Mouse (Mus musculus): Measurements from ENCODE around the gene Actr1a.

The Actr1a gene

DNA sequence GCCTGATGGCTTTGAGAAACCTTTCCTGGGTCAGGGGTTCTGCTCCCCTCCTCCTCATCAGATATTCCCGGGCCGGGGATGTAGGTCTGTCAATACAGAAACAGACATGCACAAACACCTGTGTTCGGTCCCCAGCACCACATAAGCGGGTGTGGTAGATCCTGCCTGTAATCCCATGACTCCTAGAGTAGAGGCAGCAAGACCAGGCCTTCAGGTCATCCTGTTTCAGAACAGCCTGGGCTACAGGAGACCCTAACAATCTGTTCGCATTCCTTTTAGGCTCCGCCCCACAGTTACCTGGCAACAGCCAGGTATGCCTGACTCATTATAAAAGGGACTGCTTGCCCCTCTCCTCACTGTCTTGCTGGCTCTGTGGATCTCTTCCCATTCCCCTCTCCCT, 46.0 kb downstream of the Actr1a start:
- peak; percentile 15 for DNase-seq (ENCODE audit: low spot score)

DNA sequence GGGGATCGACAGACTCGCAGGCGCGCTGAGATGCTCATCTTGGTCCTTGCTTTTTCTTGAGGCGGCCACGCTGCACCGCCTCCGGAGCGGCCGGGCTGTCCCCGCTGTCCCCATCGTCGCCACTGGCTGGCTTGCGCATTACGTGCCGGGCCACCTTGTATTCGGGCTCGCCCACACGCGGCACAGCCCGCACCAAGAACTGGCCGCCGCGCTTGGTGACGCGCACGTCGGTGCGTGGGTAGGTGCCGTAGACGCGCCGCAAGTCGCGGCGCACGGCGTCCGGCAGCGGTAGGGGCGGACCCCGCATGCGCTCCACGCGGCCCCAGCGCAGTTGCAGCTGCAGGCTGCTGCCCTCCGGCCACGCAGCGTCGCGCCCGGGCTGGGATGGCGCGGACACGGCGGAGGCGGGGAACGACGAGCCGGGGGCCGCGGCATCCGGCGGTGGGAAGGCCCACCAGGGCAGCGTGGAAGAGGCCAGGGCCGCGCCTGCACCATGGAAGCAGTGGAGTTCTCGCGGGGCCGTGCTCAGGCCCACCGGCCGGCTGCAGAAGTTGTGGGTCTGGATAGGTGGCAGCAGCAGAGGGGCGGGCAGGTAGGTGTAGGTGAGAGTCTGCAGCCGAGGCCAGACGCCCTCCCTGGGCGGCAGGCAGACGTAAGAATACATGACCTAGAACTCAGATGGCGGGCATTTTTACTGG, 46.6 kb downstream of the Actr1a start:
- DNase-seq (ENCODE audit: low spot score), result peak; percentile 69

DNA sequence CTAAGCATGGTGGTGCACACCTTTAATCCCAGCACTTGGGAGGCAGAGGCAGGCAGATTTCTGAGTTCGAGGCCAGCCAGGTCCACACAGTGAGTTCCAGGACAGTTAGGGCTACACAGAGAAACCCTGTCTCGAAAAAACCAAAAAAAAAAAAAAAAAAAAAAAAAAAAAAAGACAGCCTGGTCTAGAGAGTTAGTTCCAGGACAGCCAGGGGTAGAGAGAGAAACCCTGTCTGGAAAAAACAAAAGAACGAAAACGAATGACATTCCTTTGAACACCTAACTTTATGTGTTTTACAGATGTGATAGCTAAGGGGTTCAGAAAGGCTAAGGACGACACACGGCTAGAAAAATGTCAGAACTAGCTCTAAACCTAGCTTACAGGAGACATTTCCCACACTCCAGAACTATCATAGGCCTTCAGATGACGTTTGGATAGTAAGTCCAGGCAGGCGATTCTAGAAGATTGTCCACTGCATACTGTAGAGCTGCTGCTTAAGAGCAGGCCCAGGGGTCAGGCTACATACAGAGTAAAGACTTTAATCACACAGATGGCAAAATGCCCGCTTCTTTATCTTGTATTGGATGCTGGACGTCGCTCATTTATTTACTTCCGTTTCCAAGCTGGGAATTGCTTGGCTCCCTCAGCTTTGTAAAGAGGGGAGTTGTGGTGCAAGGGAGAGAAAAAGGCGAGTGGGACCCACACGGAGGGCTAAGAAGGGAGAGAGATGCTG, 47.4 kb downstream of the Actr1a start:
- no peak for DNase-seq (ENCODE audit: low spot score)

DNA sequence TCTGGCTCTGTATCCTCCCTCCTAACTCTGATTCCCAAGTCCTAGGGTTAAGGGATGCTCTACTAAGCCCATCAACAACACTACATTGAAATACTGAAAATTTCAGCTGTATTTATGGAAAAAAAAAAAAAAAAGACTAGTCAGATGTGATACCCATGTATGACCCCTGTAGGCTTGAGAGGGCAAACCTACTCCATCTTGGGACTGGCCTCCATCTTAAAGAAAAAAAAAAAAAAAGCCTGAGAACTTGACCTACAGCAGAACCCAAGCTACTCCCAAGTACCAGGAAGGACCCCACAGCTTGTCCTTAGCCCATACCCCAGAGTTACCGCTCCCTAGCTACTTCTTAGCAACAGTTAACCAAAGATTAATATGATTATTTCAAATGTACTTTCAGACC, 48.4 kb downstream of the Actr1a start:
- no peak for DNase-seq (ENCODE audit: low spot score)

DNA sequence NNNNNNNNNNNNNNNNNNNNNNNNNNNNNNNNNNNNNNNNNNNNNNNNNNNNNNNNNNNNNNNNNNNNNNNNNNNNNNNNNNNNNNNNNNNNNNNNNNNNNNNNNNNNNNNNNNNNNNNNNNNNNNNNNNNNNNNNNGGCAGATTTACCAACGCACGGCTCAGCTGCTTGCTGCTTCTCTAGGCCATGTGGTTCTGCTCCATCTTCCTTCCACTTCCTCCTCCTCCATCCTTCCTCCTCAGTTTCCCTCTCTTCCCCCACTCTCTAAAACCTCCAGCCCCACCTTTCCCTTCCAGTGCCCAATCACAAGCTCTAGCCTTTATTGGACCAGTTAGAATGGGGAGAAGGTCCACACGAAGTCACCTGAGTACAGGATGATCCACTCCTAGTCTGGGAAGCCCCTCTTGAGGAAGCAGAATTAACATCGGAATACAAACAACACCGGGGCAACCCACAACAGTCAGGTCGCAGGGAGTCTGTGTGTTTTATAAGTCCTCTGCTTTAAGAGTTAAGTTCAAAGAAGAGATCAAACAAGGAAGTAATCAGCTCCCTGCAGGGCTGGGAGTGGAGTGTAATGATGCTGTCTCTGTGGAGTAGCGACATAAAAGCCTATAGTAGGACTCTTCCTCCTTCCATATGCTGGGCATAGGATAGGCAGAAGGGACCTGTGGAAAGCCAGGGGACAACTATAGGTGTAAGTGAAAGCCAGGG, 50.7 kb downstream of the Actr1a start:
- no peak for DNase-seq (ENCODE audit: low spot score)

DNA sequence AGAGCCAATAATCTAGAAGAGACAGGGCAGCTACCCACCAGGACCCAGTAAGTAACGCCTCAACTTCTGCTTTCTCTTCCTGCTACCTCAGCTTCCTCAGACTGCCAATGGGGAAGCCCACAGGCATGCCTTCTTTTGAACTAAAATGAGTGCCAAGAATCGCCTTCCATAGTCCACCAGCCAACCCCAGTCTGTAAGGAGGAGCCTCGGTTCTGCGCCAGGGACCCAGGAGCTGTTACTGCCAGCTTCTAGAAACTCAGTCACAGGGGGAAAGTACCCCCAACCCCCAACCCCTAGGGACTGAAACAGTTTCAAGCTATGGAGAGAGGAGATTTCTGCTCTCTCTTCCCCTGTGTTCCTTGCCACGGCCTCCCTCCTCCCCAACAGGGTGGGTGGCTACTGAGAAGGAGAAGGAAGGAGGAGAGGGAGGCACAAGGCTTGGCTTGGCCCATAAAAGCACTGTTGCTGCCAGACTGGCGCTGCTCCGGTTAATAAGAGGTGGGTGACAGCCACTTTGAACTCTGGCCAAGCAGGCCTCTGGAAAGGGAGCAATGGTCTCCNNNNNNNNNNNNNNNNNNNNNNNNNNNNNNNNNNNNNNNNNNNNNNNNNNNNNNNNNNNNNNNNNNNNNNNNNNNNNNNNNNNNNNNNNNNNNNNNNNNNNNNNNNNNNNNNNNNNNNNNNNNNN, 56.1 kb downstream of the Actr1a start:
- no peak for DNase-seq (ENCODE audit: low spot score)

DNA sequence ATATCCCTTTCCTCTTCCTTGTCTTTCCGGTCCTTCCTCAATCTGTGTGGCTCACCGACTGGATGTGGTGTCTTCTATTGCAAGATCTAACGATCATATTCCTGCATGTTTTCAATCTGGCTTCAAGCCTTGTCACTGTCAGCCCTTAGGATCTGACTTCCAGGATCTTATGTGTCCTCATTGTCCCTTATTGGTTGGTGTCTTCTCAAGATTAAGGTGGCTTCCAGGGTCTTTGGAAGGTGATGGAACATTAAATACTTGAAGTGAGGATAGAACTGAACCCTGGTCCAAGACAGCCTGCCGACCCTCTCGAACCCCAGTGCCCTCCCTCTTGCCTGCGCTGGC, 56.6 kb downstream of the Actr1a start:
- DNase-seq (ENCODE audit: low spot score), result no peak

DNA sequence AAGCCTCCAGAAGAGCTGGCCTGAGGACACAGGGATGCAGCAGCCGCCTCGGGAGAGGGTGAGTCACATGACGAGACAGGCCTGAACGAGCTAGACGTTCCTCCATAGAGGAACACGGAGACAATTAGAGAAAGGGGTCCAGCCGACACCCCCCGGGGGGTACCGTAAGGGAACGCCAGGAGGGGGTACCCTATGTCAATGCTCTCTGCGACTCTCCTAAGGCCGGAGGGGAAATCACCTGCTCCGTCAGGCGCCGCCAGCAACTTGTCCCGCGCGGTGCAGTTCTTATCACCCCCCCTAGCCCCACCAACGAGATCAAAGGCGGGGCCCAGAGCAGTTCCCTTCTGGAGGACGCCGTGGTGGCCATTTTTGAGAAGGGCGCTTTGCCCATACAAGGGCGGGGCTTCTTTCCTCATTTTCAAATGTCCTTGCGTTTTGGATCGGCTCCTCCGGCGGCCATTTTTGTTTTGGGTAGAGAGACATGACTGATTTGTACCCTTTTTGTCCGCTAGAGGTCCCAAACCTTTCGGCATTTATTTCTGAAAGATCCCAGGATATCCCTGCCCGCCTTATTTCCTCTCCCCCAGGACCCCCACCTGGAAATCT, 57.1 kb downstream of the Actr1a start, which contains the start of gene Cuedc2:
Cuedc2 (minus strand) TSS at position 372 of the 606 bp plus-strand sequence.
- DNase-seq (ENCODE audit: low spot score), result peak; percentile 95

DNA sequence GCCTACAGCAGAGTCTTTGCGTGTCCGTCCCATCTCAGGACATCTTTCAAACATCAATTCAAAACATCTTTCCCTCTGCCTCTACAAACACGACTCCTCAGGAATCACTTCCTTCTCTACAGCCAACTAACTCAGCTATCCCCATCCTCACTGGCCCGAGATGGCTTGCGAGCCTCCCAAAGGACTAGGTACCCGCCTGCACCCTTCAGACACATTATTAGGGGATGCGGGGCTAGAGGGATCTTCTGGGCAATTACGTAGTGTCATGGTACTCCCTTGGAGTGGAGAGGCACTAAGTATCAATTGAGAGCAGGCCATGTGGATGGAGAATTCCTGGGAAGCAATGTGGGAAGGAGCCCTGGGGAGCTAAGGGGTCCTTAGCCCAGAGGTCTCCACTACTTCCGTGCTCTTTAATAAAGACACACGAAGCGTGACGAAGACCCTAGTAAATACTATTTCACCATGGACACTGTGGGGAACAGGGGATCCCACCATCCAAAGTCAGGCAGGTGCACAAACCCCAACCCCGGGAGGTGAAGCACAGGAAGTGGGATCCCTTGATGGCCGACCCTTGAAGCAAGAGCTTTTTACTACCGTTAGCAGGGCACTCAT, 57.7 kb downstream of the Actr1a start:
- DNase-seq (ENCODE audit: low spot score), result no peak

DNA sequence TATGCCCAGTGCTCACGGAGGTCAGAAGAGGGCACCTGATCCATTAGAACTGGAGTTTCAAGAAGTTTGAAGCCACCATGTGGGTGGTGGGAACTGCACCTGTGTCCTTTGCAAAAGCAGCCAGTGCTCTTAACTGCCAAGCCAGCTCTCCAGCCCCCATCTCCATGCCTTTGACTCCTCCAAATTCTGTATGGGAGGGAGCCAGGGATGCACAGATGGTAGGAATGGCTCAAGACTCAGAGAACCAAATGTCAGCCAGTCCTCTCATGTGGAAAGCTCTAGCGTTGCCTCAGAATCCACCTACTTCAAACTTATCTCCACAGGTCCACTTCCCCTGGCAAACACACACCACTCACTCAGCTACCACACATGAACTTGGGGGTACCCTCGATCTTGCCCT, 61.6 kb downstream of the Actr1a start:
- no peak for DNase-seq (ENCODE audit: low spot score)

DNA sequence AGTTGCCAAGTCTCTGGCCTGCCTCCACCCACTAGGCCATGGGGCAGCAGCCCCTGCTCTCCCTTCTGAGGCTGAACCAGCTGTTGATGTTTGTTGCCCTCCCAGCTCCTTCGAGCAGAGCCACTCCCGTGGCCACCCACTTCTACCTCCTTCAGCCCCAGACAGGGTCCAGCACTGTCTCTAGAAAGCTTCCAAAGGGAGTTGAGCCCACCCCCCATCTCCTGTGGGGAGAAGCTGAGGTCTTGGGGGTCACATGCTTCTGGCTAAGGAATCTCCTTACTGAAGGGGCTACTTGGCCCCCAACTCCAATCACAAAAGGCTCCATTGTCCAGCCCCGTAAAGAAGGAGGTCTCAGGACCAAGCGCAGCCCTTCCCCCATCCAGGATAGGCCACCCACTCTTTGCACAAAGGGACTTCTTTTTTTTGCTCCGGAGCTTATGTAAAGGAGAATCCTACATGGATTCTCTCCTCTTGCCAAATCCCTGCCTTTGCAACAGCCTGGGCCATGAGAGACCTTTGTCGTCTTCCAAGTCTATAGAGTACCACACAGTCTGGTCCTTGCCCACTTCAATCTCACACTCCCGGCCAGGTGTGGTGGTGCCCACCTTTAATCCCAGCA, 62.7 kb downstream of the Actr1a start:
- no peak for DNase-seq (ENCODE audit: low spot score)

DNA sequence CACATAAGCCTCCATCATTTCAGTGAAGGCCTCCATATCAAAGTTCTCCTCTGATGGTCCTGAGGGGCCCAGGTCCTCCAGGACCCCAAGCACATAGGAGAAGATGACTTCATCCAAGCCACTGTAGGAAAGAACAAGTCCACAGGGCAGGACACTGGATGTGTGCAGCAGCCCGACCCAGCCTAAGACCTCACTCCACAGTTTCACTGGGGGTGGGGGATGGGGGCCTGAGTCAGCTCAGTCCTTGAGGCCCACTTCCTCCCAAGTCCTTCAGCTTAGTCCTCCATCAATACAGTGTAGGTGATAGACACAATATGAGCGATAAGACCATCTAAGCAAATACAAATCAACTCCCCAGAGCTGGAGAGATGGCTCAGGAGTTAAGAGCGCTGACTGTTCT, 63.6 kb downstream of the Actr1a start:
- no peak for DNase-seq (ENCODE audit: low spot score)

DNA sequence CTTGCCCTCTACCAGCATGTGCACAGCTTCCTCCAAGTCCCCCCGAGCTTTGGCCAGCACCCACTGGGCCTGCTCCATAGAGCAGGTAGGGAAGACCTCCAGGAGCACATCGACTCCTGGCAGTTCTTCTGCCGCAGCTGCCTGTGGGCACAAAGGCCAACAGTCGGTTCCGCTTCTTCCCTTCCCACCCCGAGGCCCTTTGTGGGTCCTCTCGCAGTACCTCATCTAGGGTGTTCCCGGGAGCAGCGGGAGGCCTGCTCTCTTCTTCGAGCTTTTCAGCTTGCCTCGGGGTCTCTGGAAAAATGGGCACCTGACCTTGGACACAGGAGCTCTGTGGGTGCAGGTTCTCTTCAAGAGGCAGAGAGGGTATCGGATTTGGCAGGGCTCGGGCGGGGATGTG, 64.2 kb downstream of the Actr1a start:
- no peak for DNase-seq (ENCODE audit: low spot score)

DNA sequence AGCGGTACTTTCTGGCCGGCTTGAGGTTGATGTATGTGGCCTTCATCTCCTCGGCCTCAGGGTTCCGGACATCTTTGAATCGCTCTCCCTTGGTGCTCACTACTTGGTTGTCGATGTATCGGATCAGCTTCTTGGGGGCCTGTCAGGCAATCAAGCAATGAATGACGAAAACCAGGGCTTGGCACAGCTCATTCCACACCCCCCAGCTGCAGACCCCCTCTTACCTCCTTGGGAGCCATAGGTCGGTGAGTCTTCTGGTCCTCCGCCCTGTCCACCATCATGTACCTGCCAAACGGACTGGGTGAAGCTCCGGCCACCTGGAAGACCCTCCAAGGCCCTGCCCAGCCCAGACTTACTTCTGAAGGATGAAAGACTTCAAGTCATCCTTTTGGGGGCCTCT, 64.9 kb downstream of the Actr1a start:
- DNase-seq (ENCODE audit: low spot score), result no peak

DNA sequence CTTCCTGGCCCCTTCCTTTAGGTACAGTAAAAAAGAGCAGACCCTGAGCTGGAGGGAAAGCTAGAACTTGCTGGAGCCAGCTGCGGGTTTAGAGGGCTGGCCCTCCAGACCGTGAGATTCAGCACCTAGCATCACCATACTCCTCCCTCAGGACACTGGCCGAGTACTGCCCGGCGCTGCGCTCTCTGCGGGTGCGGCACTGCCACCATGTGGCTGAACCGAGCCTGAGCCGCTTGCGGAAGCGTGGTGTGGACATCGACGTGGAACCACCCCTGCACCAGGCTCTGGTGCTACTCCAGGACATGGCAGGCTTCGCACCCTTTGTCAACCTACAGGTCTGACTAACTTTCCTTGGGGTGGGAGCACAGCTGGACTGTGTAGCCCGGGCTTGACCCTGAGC, 65.6 kb downstream of the Actr1a start:
- peak; percentile 78 for DNase-seq (ENCODE audit: low spot score)

DNA sequence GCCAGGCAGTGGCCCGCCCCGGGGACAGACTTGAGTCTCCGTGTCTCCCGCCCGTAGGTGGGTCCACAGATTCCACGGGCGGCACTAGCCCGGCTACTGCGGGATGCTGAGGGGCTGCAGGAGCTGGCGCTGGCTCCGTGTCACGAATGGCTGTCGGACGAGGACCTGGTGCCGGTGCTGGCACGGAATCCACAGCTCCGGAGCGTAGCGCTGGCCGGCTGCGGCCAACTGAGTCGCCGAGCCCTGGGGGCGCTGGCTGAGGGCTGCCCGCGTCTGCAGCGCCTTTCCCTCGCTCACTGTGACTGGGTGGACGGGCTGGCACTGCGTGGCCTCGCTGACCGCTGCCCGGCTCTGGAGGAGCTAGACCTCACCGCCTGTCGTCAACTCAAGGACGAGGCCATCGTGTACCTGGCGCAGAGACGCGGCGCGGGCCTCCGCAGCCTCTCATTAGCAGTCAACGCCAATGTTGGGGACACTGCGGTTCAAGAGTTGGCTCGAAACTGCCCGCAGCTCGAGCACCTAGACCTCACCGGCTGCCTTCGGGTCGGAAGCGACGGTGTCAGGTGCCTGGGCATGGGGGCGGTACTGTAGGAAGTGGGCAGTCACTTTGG, 66.4 kb downstream of the Actr1a start:
- DNase-seq (ENCODE audit: low spot score), result no peak

DNA sequence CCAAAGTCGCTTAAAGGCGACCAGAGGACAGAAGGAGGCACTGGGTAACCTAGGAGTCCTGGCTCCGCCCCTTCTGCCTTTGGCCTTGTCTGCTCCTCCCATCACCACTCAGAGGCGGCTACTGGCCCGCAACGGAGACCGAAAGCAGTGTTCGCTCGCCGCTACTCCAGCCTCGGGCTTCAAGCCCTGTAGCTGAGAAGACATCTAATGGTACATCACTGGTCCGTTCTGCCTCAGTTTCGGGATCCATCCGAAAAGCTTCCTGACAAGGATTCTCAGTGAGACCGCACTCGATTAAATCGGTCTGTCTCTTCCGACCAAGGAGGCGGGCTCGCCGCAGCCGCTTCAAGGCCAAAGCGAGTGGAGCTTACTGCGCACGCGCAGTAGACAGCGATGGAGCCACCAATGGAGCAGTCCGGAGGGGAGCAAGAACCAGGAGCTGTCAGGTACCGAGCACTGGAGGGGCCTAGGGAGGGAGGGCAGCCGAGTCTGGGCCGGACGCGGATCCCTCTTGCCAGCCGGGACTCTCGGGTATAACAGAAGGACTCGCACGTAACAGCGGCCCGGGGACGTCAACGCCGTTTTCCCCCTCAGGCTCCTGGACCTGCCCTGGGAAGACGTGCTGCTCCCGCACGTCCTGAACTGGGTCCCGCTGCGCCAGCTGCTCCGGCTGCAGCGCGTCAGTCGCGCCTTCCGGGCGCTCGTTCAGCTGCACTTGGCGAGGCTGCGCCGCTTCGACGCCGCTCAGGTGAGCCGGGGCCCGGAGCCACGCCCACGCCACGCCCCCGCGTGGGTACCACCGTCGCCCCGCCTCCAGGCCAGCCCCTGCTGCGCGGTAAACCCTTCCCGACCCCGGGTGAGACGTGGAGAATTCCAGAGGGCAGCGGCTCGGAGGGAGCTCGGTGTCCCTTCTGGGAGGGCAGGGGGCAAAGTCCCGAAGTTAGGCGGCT, 67.2 kb downstream of the Actr1a start, which contains the start of gene Fbxl15:
Fbxl15 (plus strand) TSS at position 104 of the 950 bp plus-strand sequence.
- DNase-seq (ENCODE audit: low spot score), result peak; percentile 88

DNA sequence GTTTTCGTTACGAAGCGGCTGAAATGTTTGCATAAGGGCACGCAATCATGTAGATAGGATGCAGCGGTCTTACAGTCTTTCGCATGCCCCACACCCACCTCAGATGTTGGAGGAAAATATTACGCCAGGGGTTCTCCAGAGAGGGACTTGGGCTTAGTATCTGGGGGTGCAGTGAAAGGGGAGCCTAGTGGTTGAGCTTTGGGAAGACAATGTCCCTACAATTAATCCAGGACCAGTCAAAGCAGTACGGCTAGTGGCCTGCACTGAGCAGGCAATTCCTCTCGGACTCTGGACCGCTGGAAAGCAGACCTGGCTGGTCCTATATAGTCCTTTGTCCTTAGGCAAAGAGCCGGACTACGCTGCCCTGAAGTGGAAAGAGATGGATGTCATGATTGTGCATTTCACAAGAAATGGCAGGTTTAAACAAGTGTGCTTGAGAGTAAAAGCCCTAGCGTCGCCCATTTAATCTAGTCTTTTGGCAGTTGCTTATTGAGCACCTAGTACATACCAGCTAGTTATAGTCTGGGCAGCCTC, 68.0 kb downstream of the Actr1a start:
- DNase-seq (ENCODE audit: low spot score), result no peak
